Mouse (Mus musculus) CH12.LX (cell line): ENCODE measurements around the gene Slc9a1.

ENCODE experiments used
- BHLHE40 ChIP-seq: IDR thresholded peaks from 2 replicates; pipeline ENCODE4 v1.6.1; 2011; ENCODE audit warnings: mild to moderate bottlenecking, low read depth, low read length, improper control_type of control experiment
- CHD1 ChIP-seq: IDR thresholded peaks from 2 replicates; pipeline ENCODE4 v1.6.1; 2012; ENCODE audit warnings: low read depth, low read length, improper control_type of control experiment, inconsistent platforms
- CTCF ChIP-seq, 2 experiments: IDR thresholded peaks in 1 of 2; conservative IDR thresholded peaks in 1 of 2; 2 replicates each; pipeline ENCODE4 v1.5.1; 2011 to 2012; ENCODE audit warnings: low read depth in 2 of 2, low read length in 2 of 2, improper control_type of control experiment in 1 of 2, inconsistent platforms in 1 of 2, mild to moderate bottlenecking in 1 of 2, moderate library complexity in 1 of 2
- E2F4 ChIP-seq: IDR thresholded peaks from 2 replicates; pipeline ENCODE4 v1.6.1; 2011; ENCODE audit warnings: low read depth, low read length, improper control_type of control experiment; ENCODE audit not compliant: insufficient replicate concordance
- HCFC1 ChIP-seq: IDR thresholded peaks from 2 replicates; pipeline ENCODE4 v1.6.1; 2012; ENCODE audit warnings: low read depth, mild to moderate bottlenecking, inconsistent platforms, low read length, improper control_type of control experiment
- MAX ChIP-seq: IDR thresholded peaks from 2 replicates; pipeline ENCODE4 v1.6.1; 2011; ENCODE audit warnings: low read length, improper control_type of control experiment
- MYC ChIP-seq: IDR thresholded peaks from 2 replicates; pipeline ENCODE4 v1.6.1; 2011; ENCODE audit warnings: low read depth, mild to moderate bottlenecking, improper control_type of control experiment, low read length
- POLR2A ChIP-seq: IDR thresholded peaks from 2 replicates; pipeline ENCODE4 v1.6.1; 2011; ENCODE audit warnings: low read depth, mild to moderate bottlenecking, improper control_type of control experiment, low read length
- RAD21 ChIP-seq: IDR thresholded peaks from 2 replicates; pipeline ENCODE4 v1.6.1; 2011; ENCODE audit warnings: low read depth, mild to moderate bottlenecking, low read length, improper control_type of control experiment, moderate library complexity
- TCF12 ChIP-seq: IDR thresholded peaks from 2 replicates; pipeline ENCODE4 v1.6.1; 2014; ENCODE audit warnings: low read depth, mild to moderate bottlenecking, inconsistent platforms, low read length, improper control_type of control experiment
- UBTF ChIP-seq: IDR thresholded peaks from 2 replicates; pipeline ENCODE4 v1.6.1; 2012; ENCODE audit warnings: low read depth, mild to moderate bottlenecking, inconsistent platforms, low read length, improper control_type of control experiment, moderate library complexity
- USF1 ChIP-seq: IDR thresholded peaks from 2 replicates; pipeline ENCODE4 v1.6.1; 2014; ENCODE audit warnings: low read depth, mild to moderate bottlenecking, inconsistent platforms, low read length, improper control_type of control experiment
- ZNF384 ChIP-seq: IDR thresholded peaks from 2 replicates; pipeline ENCODE4 v1.6.1; 2012; ENCODE audit warnings: low read depth, low read length, improper control_type of control experiment, inconsistent platforms

- no peak for TF ChIP-seq TCF12
- TF ChIP-seq CTCF (conservative IDR thresholded peaks at IDR 0.05 in 1 of 2, IDR thresholded peaks at IDR 0.05 in 1 of 2; ENCODE audit: low read depth in 2 of 2, low read length in 2 of 2), result no peak
- no peak for TF ChIP-seq CHD1
- TF ChIP-seq UBTF, result no peak
- no peak for TF ChIP-seq HCFC1
- TF ChIP-seq USF1, result no peak
- no peak for TF ChIP-seq E2F4
- TF ChIP-seq POLR2A, result no peak
- TF ChIP-seq RAD21, result no peak
- no peak for TF ChIP-seq BHLHE40
- TF ChIP-seq ZNF384, result no peak
- no peak for TF ChIP-seq MAX
- TF ChIP-seq MYC, result no peak
Observed at GRCm38 (mm10) chr4:133375812-133376577, 6.5 kb downstream of the Slc9a1 start.
